Mouse (Mus musculus) embryonic stem cell, embryonic (primary cell): Measurements from ENCODE around the gene Cyb561d1.

ENCODE experiments used
- CTCF ChIA-PET, 4 experiments: fragments of 300-600 bp in 2 of 4; fragments of 350-600 bp in 2 of 4; sonication (Branson Sonifier 250); formaldehyde crosslinking; loops; one replicate each; lab custom pipeline; 2022; ENCODE audit warnings: inconsistent platforms in 2 of 4; lab: Charles Lee
- POLR2A ChIA-PET, 4 experiments: fragments of 300-600 bp in 2 of 4; fragments of 350-600 bp in 2 of 4; sonication (Branson Sonifier 250); formaldehyde crosslinking; loops; one replicate each; lab custom pipeline; 2022; ENCODE audit warnings: antibody characterized with exemption in 4 of 4, inconsistent platforms in 1 of 4; lab: Charles Lee

The Cyb561d1 gene

DNA sequence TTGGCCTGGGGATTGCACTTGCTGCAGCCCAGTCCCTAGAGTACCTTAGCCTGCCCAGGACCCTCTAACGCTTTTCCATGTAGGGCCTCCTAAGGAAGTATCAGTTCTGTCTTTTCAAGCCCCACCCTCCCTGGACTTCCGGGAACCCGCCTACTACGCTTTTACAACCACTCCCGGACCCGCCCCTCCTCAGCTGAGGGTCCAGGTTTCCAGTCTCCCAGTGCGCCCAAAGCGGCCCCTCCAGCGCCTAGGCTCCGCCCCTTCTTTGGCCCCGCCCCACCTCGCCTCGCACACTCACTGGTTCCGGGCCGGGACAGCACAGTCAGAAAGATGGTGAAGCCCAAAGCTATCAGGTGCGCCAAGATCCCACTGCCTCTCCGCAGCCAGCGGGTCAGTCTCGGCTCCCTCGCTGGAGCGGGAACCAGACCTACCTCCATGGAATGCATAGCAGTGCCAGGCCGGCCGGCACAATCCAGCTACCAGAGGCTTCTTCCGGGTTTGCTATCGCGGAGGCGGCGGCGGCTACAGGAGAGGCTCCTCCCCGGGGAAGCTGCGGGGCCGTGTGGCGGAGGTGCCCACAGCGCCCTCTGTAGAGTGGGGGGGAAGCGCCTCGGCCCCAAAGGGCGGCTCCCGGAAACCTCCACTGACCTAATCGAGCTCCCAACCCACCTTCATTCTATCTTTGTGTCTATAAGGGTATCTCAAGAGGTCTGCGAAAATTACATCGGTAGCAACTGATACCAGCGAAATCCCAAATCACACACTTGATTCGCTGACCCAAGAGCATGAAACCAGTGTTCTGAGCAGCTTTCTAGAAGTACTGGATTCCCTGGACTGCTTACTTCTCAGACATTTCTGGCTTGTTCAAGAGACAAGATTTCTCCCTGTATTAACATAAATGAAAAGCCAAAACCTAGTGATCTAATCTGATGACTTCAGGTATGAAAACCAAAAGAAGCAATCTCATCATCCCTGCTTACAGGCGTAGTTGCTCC is at the start of gene Cyb561d1:
Gene Cyb561d1, minus strand, starts transcription at position 884 of the 995 bp plus-strand sequence.
- ChIA-PET POLR2A (interaction anchor here (0.5 to 13.7 kb wide), 82 partner anchors 9 to 1041 kb away, joined by 3 to 158 read pairs (median 4); partner anchors contain the start of genes Atxn7l2 (in 4 of the 4), Amigo1 (in 3 of the 4), Gnai3 (in 3 of the 4) and Psma5 (in 3 of the 4)), CTCF (interaction anchor here (0.6 to 5.7 kb wide), 39 partner anchors 9 to 334 kb away, joined by 3 to 58 read pairs (median 4); partner anchors contain the start of genes Atxn7l2 (in 4 of the 4), Amigo1 (in 1 of the 4), Gnai3 (in 1 of the 4) and Gstm2 (in 1 of the 4))

DNA sequence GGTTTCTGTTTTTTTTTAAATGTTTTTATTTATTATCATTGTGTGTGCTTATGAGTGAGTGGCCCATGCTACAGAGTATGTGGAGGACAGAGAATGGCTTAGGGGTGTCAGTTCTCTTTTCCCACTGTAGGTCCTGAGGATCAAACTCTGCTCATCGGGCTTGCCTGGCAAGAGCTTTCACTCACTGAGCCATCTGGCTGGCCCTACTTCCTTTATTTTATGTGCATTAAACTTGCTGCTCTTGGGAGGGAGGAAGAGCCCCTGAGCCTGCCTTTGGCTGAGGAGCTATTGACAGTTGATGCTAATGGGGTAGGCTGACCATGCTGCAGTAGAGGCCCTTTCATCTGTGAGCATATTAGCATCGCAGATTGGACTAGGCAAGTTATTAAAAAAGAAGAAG is 45.8 kb upstream of the Cyb561d1 start:
- CTCF ChIA-PET = no interaction called here
- POLR2A ChIA-PET = no interaction called here

DNA sequence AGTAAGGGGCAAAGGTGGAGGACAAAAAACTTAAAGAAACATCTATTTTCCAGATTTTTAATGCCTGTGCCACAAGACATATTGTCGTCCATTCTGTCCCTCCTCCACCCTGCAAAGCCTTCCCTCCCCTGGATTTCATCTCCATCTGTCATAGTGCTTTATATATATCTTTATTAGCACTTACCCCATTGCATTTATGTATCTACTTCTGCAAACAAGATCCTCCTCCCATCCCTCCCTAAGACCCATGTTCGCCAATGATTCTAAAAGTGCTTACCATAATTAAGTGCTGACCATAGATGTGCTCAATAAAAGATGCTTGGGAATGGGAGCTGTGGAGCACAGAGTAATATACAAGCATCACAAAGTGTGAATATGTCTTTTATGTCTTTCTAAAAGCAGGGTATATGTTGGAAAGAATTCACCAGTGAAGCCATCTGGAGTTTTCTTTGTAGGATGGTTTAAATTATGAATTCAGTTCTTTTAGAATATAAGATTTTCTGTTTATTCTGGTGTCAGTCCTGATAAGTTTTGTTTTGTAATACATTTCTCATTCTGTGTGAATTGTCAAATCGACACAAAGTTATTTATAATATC is 40.3 kb upstream of the Cyb561d1 start:
- POLR2A ChIA-PET = no interaction called here

DNA sequence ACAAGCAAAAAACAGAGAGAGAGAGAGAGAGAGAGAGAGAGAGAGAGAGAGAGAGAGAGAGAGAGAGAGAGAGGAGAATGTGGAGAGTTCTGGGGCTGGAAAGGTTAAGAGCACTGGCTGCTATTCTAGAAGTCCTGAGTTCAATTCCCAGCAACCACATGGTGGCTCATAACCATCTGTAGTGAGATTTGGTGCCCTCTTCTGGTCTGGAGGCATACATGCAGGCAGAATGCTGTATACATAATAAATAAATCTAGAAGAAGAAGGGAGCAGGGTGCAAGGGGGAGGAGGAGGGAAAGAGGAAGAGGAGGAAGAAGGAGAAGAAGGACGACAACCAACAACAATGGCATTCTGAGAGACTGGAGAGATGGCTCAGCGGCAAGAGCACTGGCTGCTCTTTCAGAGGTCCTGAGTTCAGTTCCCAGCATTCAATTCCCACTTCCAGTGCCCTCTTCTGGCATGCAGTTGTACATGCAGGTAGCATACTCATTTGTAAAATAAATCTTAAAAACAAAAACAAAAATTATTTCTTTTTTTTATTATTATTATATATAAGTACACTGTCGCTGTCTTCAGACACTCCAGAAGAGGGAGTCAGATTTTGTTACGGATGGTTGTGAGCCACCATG is 36.6 kb upstream of the Cyb561d1 start:
- CTCF ChIA-PET = interaction anchor here in 3 of 4 experiments (0.6 to 1.1 kb wide), 3 partner anchors 10 to 73 kb away, joined by 3 to 6 read pairs (median 3); no protein-coding TSS in a partner anchor
- POLR2A ChIA-PET = interaction anchor here in 2 of 4 experiments (0.7 to 1.1 kb wide), 5 partner anchors 19 to 37 kb away, joined by 3 to 4 read pairs (median 3); partner anchors contain the start of genes Atxn7l2 (in 1 of the 2) and Psma5 (in 1 of the 2)

More for the DNA sequence above, 40.3 kb upstream of the Cyb561d1 start:
- CTCF ChIA-PET = no interaction called here

DNA sequence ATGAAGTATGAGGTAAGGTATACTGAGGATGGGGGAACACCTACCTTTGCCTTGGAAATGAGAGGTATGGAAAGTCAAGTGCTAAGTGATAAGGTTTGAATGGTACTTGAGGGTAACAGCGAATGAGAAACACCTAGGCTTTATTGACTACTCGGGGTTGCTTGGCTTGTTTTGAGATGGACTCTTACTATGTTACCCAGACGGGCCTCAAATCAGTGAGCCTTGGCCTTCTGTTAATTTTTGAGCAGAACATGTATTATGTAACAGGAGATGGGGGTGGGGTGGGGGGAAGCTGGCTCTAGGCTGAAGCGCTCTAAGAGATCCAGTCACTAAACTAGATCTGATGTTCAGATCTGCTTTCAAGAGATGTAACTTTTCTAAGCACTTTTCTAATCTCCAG is 30.6 kb upstream of the Cyb561d1 start:
- ChIA-PET POLR2A (interaction anchor here in 3 of 4 experiments (0.7 to 1.4 kb wide), 6 partner anchors 24 to 64 kb away, joined by 3 to 10 read pairs (median 3); partner anchors contain the start of gene Cyb561d1 (in 3 of the 3)), CTCF (interaction anchor here in 3 of 4 experiments (0.6 to 1.9 kb wide), 5 partner anchors 27 to 365 kb away, joined by 3 to 5 read pairs (median 5); no protein-coding TSS in a partner anchor)

DNA sequence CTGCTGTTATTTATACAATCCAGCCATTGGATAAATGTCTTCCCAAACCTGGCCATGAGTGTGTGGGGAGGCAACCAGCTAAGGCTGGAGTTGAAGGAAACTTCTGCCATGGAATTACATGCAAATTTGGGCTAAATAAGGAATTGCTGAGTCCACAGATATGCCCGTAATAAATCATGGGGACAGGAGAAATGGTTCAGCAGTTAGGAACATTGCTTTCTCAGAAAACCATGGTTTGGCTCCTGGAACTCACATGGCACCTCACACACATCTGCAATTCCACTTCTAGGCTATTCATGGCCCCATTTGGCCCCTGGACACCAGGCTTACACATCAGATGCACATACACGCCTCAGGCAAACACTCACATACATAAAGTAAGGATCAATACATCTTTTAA is 26.5 kb upstream of the Cyb561d1 start:
- CTCF ChIA-PET = interaction anchor here in 1 of 4 experiments (0.6 kb wide), 1 partner anchor 9 kb away, joined by 3 read pairs; no protein-coding TSS in a partner anchor
- POLR2A ChIA-PET = interaction anchor here in 3 of 4 experiments (0.6 to 1.4 kb wide), 7 partner anchors 13 to 29 kb away, joined by 3 to 5 read pairs (median 3); partner anchors contain the start of genes Cyb561d1 (in 1 of the 3) and Psma5 (in 1 of the 3)

DNA sequence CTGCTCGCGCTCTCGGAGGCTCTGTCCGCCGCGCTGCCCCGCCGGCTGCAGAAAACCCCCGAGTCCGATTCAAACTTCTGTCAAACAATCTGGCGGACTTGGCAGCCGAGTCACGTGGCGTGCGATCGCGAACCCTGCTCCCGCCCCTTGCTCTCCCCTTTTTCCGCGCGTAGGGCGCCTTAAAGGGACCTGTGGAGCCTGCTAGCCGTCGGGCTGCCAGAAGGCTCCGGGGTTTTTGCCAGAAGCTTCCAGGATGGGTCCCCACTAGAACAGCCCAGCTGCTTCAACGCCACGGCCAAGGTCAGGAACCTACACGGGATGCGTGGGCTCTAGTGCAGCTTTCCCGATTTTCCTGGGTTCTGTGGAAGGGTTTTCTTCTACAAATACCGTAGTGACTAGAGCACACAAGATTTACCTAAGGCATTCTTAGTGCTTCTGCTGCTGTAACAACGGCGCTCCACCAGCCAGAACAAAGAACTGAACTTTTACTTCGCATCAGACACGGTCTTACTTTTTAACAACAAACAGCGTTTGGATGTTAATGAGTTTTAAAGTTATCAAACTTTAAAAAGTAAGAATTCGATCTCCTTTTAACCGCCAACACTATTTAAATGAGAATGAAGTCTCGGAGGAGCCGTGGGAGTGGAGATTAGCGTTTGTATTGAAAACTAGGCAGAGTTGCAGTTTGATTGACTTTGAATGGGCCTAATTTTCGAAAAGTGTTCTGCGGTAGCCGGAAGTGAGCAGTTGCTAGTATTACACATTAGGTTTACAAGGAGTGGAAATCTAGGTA is 25.7 kb upstream of the Cyb561d1 start, which contains the start of gene Sypl2:
Gene Sypl2, minus strand, starts transcription at position 91 of the 793 bp plus-strand sequence.
- ChIA-PET POLR2A (interaction anchor here in 3 of 4 experiments (0.6 to 1.4 kb wide), 8 partner anchors 12 to 81 kb away, joined by 3 to 5 read pairs (median 3); partner anchors contain the start of genes Atxn7l2 (in 1 of the 3), Cyb561d1 (in 1 of the 3), Gnai3 (in 1 of the 3) and Psma5 (in 1 of the 3)), CTCF (no interaction called here)

DNA sequence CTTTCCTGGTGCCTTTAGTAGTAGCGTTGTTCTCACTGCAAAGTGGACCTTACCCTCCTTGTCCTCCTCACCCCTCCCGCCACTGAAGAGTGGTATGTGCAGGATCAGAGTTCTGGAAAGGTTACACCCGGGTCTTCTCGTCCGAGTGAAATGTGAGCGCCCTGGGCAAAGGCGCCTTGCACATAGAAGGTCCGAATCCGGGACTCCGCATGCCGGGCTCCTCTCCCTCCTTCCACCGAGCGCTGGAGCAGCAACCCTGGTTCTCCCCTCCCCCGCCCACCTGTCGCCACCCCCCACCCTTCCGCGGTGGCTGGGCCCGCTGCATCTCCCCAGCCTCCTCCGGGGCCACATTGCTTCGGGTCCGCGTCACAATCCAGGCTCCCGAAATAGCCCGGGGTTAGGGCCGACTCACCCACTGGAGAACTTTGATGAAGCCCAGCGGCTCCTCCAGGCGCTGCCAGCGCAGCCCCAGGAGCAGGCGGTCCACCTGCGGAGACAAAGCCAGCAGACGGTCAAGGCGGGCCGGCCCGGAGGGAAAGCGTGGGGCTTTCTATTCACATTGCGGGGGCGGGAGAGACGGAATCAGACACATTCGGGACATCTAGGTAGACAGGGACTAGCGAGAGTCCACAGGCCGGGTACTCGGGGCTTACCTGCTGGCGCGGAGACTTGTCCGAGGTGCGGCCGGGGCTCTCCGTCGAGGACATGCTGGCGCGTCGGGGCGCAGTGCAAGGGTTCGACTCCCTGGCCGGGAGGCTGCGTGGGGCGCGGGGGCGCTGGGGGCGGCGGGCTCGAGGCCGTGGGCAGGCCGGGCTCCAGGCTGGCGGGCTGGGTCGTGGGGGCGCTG is 24.9 kb upstream of the Cyb561d1 start:
- POLR2A ChIA-PET = interaction anchor here in 3 of 4 experiments (0.8 to 1.4 kb wide), 5 partner anchors 15 to 25 kb away, joined by 3 to 10 read pairs (median 4); partner anchors contain the start of genes Atxn7l2 (in 3 of the 3) and Cyb561d1 (in 1 of the 3)
- CTCF ChIA-PET = interaction anchor here in 3 of 4 experiments (0.6 to 1.3 kb wide), 3 partner anchors 15 to 61 kb away, joined by 3 to 4 read pairs (median 3); partner anchors contain the start of gene Atxn7l2 (in 1 of the 3)

DNA sequence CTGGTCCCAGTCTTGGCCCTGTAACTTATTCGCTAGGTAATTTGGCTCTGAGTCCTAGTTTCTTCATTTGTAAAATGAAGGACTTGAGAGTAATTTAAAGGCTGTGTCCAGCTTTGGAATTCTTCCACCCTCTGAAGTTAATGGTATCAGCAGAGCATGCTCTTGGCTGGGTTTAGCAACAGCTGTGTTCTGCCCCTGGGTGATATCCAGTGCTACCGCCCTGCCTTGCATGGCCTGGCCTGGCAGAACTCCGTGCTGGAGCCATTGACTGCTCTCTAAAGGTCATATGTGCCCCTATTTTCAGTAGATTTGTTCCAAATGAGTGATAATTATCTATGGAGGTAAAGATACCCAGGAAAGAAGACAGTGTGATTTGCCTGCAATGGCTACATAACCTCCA is 19.6 kb upstream of the Cyb561d1 start:
- CTCF ChIA-PET = no interaction called here
- POLR2A ChIA-PET = interaction anchor here in 1 of 4 experiments (1.3 kb wide), 1 partner anchor 10 kb away, joined by 3 read pairs; the partner anchor contains the start of gene Atxn7l2

DNA sequence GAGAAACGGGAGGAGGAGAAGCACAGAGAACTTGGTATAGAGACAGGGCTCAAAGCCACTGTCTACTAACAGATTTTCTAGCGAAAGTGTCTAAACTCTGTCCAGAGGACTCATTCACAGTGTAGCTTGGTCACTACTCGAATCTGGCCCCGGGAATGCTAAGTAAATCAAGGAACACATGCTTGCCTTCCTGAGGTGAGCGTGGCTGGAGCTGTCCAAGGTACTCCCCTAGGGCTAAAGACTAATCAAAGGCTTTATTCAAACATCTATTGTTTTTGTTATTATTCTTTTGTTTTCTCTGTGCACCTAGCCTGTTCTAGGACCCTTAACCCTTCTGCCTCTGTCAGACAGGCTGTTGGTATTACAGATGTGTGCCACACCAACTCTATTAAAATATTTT is 13.7 kb upstream of the Cyb561d1 start:
- POLR2A ChIA-PET = interaction anchor here in 2 of 4 experiments (0.7 to 1.7 kb wide), 5 partner anchors 12 to 43 kb away, joined by 3 to 6 read pairs (median 5); partner anchors contain the start of gene Cyb561d1 (in 1 of the 2)
- CTCF ChIA-PET = interaction anchor here in 2 of 4 experiments (0.5 to 1.4 kb wide), 5 partner anchors 11 to 50 kb away, joined by 3 to 5 read pairs (median 3); partner anchors contain the start of gene Cyb561d1 (in 1 of the 2)

DNA sequence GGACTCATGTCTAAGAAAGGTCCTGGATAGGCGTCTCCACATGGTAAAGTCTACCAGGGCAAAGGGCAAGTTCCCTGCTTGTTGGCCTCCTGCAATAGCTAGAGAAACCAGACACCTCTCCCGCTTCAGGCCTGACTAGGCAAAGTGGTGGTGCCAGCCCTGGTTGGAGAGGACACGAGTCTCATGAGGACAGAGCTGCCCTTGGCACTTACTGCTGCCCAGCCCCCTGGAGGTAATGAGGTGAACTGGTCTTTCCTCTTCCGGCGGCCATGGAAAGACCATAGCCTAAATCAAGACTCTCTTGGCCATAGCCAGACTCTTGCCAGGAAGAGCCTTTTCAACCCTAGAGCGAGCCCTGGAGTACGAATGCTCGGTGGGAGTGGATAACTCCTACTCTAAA is 11.4 kb upstream of the Cyb561d1 start:
- ChIA-PET POLR2A (interaction anchor here in 1 of 4 experiments (0.5 kb wide), 1 partner anchor 58 kb away, joined by 7 read pairs; no protein-coding TSS in a partner anchor), CTCF (interaction anchor here in 3 of 4 experiments (0.6 to 1.1 kb wide), 5 partner anchors 8 to 140 kb away, joined by 3 to 4 read pairs (median 3); no protein-coding TSS in a partner anchor)

DNA sequence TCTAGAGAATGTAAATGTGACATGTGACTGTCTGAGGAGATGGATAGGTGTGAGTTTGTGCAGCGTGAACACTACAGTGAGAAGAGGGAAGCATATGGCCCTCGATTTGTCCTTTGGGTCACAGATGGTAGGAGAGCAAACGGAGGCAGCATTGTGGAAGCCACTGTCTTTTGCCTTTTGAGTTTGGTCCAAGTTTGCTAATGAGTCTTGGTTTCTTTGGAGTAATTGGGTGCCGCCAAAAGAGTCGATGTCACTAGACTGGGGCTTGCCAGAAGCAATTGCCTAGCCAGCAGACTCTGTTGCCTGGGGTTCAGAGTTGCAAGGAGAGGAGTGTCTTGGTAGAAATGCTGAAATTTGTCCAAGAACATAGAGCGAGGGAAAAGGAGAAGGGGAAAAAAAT is 10.8 kb upstream of the Cyb561d1 start:
- ChIA-PET POLR2A (interaction anchor here in 2 of 4 experiments (1.3 to 4.6 kb wide), 6 partner anchors 11 to 360 kb away, joined by 6 to 88 read pairs (median 16); partner anchors contain the start of genes Cyb561d1 (in 2 of the 2), Gnai3 (in 1 of the 2), Psma5 (in 1 of the 2) and Taf13 (in 1 of the 2)), CTCF (interaction anchor here (0.6 to 2.3 kb wide), 6 partner anchors 10 to 139 kb away, joined by 3 to 23 read pairs (median 4); partner anchors contain the start of gene Cyb561d1 (in 1 of the 4))

DNA sequence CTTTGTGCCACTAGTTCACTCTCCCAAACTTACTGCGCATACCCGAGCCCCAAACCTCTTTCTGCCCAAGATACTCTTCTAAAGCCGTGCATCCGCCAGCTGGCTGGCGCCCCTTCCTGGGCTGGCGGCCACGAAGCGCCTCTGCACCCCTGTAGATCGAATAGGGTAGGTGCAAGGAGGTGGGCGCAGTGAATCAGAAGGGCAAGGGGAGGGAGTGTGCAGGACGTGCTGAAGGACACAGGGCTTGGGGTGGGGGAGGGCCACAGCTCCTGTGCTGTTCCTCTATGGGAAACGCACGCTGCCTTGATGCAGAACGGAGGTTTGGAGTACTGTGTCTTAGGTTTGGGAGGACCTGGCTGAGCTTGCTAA is 9.7 kb upstream of the Cyb561d1 start, which contains the start of gene Atxn7l2:
Gene Atxn7l2, minus strand, starts transcription at position 164 of the 369 bp plus-strand sequence.
- POLR2A ChIA-PET = interaction anchor here (0.5 to 4.6 kb wide), 73 partner anchors 9 to 878 kb away, joined by 3 to 88 read pairs (median 4); partner anchors contain the start of genes Cyb561d1 (in 4 of the 4), Psma5 (in 3 of the 4), Psrc1 (in 3 of the 4) and Sars (in 3 of the 4)
- CTCF ChIA-PET = interaction anchor here (0.6 to 2.3 kb wide), 21 partner anchors 9 to 1104 kb away, joined by 3 to 23 read pairs (median 5); partner anchors contain the start of genes Cyb561d1 (in 4 of the 4), Gnai3 (in 1 of the 4), Gstm2 (in 1 of the 4) and Psma5 (in 1 of the 4)
